In genomic region chr4:118274521-118274920, GRCm38 (mm10) we compare ENCODE assay signal across 11 mouse cellular contexts. TPM values are rescaled to one million over a fixed set of nuclear protein-coding genes. Genes with fewer than 3 reads are reported as not detected.
A peak's percentile ranks its signal among the peaks of the same experiment; 100 is the strongest.
DNase-seq lines count a peak whose midpoint lies in the region; ATAC-seq and TF ChIP-seq lines count a peak whose summit lies in the region.
"Had no signal": no experiment of that assay in that cellular context is flagged by ENCODE, and none has a peak within 500 bp of the region (broad histone marks: within the 10 kb centered on the region; RNA-seq: fewer than 3 reads in every experiment).

No protein-coding gene starts in this region.

- no peaks in the 10 kb centered on the region for H3K9me3 ChIP-seq in embryonic facial prominence, embryonic 13.5 days
- H3K9me3 ChIP-seq in hindbrain, postnatal 0 days (ENCODE audit: low read length), result no peaks in the 10 kb centered on the region
- H3K9me3 ChIP-seq in neural tube, embryonic 13.5 days, result no peaks in the 10 kb centered on the region

- no peak for ATAC-seq in embryonic facial prominence, embryonic 13.5 days (ENCODE audit: insufficient number of reproducible peaks, insufficient read depth, low FRiP score, low TSS enrichment, low read depth)
- 0 out of 2 replicates have a peak, but pooled peaks have one; percentile 5 for ATAC-seq in hindbrain, postnatal 0 days
- 0 out of 2 replicates have a peak, but pooled peaks have one; percentile 5 for ATAC-seq in neural tube, embryonic 13.5 days (ENCODE audit: low read depth)

- no peak for TF ChIP-seq CTCF in hindbrain, postnatal 0 days (IDR thresholded peaks at IDR 0.05; ENCODE audit: low read depth)

- H3K4me1 ChIP-seq in embryonic facial prominence, embryonic 13.5 days, result peaks cover 74% of the 10 kb centered on the region
- peaks cover 35% of the 10 kb centered on the region for H3K4me1 ChIP-seq in hindbrain, postnatal 0 days (ENCODE audit: insufficient read depth, low read length)
- H3K4me1 ChIP-seq in neural tube, embryonic 13.5 days (replicated peaks), result peaks cover 86% of the 10 kb centered on the region

- DNase-seq in left cerebral cortex, postnatal 4 days, result peak; percentile 60
- no peak for DNase-seq in left cerebral cortex, postnatal 10 days (ENCODE audit: extremely low spot score in 1 of 2, low spot score in 2 of 2)
- peak; percentile 68 for DNase-seq in hindbrain, postnatal 0 days (ENCODE audit: low spot score)
- DNase-seq in yolk sac, embryonic 10.5 days (ENCODE audit: low spot score), result no peak
- DNase-seq in adrenal gland, postnatal 10 days, result no peak
- DNase-seq in ovary, adult 18-20 months (ENCODE audit: low spot score), result no peak
- DNase-seq: adrenal gland, postnatal 14 days; cerebellum, postnatal 14 days; thymus, postnatal 14 days had no signal

- peaks cover 82% of the 10 kb centered on the region for H3K36me3 ChIP-seq in embryonic facial prominence, embryonic 13.5 days
- H3K36me3 ChIP-seq in hindbrain, postnatal 0 days (ENCODE audit: insufficient read depth, low read length), result peaks cover 6% of the 10 kb centered on the region; the same call in 1 of the 2 replicates
- peaks cover 48% of the 10 kb centered on the region for H3K36me3 ChIP-seq in neural tube, embryonic 13.5 days

- peak overlapping the region; percentile 57; the same call in 1 of the 2 replicates for H3K27ac ChIP-seq in embryonic facial prominence, embryonic 13.5 days
- H3K27ac ChIP-seq in hindbrain, postnatal 0 days, result peak overlapping the region; percentile 2; the same call in 1 of the 2 replicates
- H3K27ac ChIP-seq in neural tube, embryonic 13.5 days (replicated peaks), result peak overlapping the region; percentile 94

- H3K4me3 ChIP-seq in embryonic facial prominence, embryonic 13.5 days, result no peak overlapping the region
- no peak overlapping the region for H3K4me3 ChIP-seq in hindbrain, postnatal 0 days (ENCODE audit: low read length)
- no peak overlapping the region for H3K4me3 ChIP-seq in neural tube, embryonic 13.5 days

- 47% methylated on average over 7 of the region's 7 CpGs for WGBS in embryonic facial prominence, embryonic 13.5 days
- WGBS in hindbrain, postnatal 0 days, result 15% methylated on average over 7 of the region's 7 CpGs
- WGBS in neural tube, embryonic 13.5 days, result 11% methylated on average over 7 of the region's 7 CpGs

- H3K9ac ChIP-seq in embryonic facial prominence, embryonic 13.5 days, result no peak overlapping the region
- 0 out of 2 replicates have a peak overlapping the region, but pooled peaks have one; percentile 2 for H3K9ac ChIP-seq in hindbrain, postnatal 0 days (replicated peaks; ENCODE audit: low read length)
- peak overlapping the region; percentile 54; the same call in 1 of the 2 replicates for H3K9ac ChIP-seq in neural tube, embryonic 13.5 days

- 0 out of 2 replicates have a peak overlapping the region, but pooled peaks have one; percentile 7 for H3K4me2 ChIP-seq in embryonic facial prominence, embryonic 13.5 days
- H3K4me2 ChIP-seq in hindbrain, postnatal 0 days (ENCODE audit: low read depth, low read length), result no peak overlapping the region
- no peak overlapping the region for H3K4me2 ChIP-seq in neural tube, embryonic 13.5 days

- intact Hi-C loops in left cerebral cortex, postnatal 4 days (cut with DNase I), result no loop called here
- intact Hi-C loops in left cerebral cortex, postnatal 10 days (cut with DNase I), result no loop called here

- no peaks in the 10 kb centered on the region for H3K27me3 ChIP-seq in embryonic facial prominence, embryonic 13.5 days
- H3K27me3 ChIP-seq in hindbrain, postnatal 0 days (ENCODE audit: insufficient read depth, low read length), result no peaks in the 10 kb centered on the region
- H3K27me3 ChIP-seq in neural tube, embryonic 13.5 days, result no peaks in the 10 kb centered on the region

RNA-seq across cellular contexts. Expression of gene Ptprf, which starts 16.7 kb away (rescaled TPM):
- total RNA-seq in left cerebral cortex, postnatal 4 days (2021), result 100 to 1,000 TPM; 229 to 232 TPM
- 100 to 1,000 TPM; 176 to 196 TPM for total RNA-seq in left cerebral cortex, postnatal 10 days (2021)
- 79.8 and 88.8 TPM in 2 replicates for polyA plus RNA-seq in embryonic facial prominence, embryonic 13.5 days (2015; fragmentation: Nextera tagmentation; extraction: Ambion mirVana)
- 178 and 196 TPM in 2 replicates for total RNA-seq in hindbrain, postnatal 0 days (2014; rRNA removed)
- 39.2 and 44.4 TPM in 2 replicates for polyA plus RNA-seq in hindbrain, postnatal 0 days (2015; fragmentation: Nextera tagmentation; extraction: Ambion mirVana)
- 81.1 and 82.2 TPM in 2 replicates for polyA plus RNA-seq in neural tube, embryonic 13.5 days (2015; fragmentation: Nextera tagmentation; extraction: Ambion mirVana)
- 10 to 100 TPM; 66.0 to 69.3 TPM for total RNA-seq in adrenal gland, postnatal 10 days (2021)

Comparison
In these comparisons a context has a peak if more than half of its experiments do, and no peak if none do; other contexts are left out.
1. DNase-seq: peak in left cerebral cortex, postnatal 4 days (single experiment) and hindbrain, postnatal 0 days (single experiment); none in left cerebral cortex, postnatal 10 days (0 of 2), yolk sac, embryonic 10.5 days (single experiment), adrenal gland, postnatal 10 days (single experiment) and ovary, adult 18-20 months (single experiment).
2. H3K27ac ChIP-seq: peak in every context shown above with its lines; median percentile 94 in neural tube, embryonic 13.5 days; 57 in embryonic facial prominence, embryonic 13.5 days; 2 in hindbrain, postnatal 0 days.